Mouse (Mus musculus) large intestine, adult 2 months (tissue): ENCODE data around the gene Heca. TPM values are rescaled to one million over a fixed set of nuclear protein-coding genes. Genes with fewer than 3 reads are reported as not detected.
"Not testable (repeated sequence)": the region's sequence is repeated elsewhere in the genome, so short reads cannot be mapped to it uniquely, and the experiment has no call there.

Source experiments
- DNase-seq: peaks from one replicate; pipeline ENCODE4 v3.0.0-alpha.2; 2012; ENCODE audit warnings: low read depth, low spot score
- WGBS: fragments of 180-500 bp; shearing (Covaris S2); methylation state at CpG from one replicate; pipeline ENCODE4 v1.1.7; 2018; 5-methylcytosine and 5-hydroxymethylcytosine counted together
- polyA plus RNA-seq: library from polyadenylated mRNA; depleted of rRNA; stranded (reverse); fragments of >200 nt; gene quantifications from 2 replicates; pipeline ENCODE4 v1.2.3, GENCODE M21; 2012; rRNA removed

The Heca gene
- 5.6 and 9.8 TPM in 2 replicates for polyA plus RNA-seq

DNA sequence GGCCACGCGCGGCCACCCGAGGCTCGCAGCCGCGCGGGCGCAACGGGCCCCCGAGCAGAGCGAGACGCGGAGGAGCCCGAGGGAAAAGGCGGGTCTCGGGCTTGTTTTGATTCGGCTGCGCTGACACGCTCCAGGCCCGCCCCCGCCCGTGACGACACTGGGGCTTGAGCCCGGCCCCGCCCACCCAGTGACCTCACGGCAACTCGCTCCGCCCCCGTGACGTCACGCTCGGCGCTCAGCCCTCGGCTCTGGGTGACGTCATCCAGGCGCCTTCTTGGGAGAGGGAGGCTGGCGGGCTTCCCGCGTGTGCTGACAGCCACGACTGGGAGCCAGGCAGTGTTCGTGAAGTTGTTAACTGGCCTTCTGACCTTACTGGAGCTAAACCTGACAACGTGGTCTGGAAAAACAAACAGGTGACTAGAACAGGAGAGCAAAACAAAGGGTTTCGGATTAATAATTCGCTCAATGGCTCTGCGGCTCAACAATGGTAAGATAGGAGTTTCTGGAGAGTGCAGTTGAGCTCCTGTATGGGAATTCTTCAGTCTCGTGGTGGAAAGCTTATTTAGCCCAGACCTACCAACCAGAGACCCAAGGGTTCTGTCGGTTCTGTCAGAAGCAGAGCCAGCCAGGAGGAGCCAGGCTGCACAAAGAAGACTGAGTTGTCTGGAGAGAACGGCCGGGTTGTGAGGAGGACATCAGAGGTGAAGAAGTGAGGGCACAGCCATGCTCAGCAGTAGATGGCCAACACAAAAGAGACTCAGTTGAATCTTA lies at the start of gene Heca:
TSS of gene Heca (minus strand) at position 108 of the 771 bp plus-strand sequence.
- DNase-seq: peak; percentile 71
- WGBS: 1% methylated on average over 50 of the region's 50 CpGs

DNA sequence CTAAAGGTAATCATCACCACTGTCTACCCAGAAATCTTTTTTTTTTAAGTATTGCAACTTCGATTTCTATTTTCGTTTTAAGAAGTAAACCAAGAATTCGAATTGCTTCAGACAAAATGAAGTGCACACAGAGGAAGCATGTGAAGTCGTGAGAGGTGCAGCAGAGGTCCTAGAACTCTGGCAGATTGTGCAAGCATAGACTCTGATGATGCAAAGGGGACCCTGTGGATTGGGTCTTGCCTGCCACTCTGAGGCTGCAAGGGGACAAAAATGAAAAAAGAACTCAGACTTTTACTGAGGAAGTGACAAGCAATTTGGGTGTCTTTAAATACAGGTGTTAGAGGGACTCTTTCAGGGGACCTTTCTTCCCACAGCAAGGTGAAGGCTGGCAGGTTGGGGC lies 42.7 kb upstream of the Heca start:
- WGBS: 84% methylated on average over 4 of the region's 4 CpGs
- DNase-seq: no peak

DNA sequence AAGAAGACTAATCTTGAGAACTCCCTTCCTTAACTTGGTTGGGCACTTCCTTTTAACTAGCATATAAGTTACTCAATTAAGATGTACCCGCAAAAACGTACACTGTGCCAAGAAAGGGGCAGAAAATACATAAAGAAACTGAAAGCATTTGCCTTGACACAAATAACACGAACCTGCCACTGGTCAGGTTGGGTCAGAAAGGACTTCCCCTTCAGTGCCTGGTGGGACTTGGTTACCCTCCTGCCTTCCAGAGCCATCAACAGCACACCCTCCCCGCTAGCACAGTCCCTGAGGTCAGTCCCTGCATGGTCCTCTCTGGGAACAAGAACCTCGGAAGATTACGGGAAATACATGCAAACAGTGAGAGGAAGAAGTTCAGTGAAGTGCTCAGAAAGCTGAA lies 41.3 kb upstream of the Heca start:
- 35% methylated on average over 6 of the region's 6 CpGs for WGBS

DNA sequence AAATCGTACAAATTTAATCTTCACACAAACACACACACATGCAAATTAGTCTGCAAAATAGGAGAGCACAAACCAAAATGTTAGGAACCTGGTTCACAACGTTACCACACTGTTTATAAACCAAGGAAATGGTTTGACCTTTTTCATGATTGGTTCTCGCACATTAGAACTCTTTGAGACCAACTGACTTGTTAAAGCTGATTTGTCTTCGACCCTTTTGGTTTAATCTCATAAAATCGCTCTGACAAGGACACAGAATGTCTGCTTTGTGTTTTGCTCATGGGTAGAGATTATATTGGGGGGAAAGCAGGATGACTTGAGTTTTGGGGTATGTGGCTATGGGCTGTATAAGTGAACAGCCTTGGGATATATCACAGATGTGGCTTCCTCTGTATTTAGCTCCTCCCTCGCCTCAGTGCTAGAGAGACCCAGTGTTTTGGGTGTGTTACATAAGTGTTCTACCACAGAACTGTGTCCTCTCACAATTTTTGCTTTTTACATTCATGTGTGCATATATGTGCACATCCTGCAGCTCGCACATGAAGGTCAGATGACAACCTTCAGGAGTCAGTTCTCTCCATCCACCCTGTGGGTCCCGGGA lies 40.1 kb upstream of the Heca start:
- 80% methylated on average over 8 of the region's 8 CpGs for WGBS
- no peak for DNase-seq

More for the DNA sequence above, 41.3 kb upstream of the Heca start:
- no peak for DNase-seq

DNA sequence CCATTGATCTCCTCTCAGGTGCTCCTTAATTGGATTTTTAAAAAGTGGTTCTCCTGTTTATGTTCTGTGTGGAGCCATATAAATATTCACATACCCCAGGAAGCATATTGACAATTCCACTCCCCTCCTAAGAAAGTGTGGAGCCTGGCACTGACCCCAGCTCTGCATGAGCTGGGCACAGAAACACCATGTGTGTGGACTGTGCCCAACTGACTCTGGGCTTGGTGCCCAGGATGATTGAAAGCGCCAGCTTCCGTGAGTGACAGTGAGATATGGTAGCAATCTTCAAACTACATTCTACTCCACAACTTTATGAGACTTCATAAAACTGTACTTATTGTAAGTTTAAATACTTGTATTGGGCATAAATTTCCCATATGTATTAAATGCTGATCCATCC lies 35.4 kb upstream of the Heca start:
- 27% methylated on average over 2 of the region's 2 CpGs for WGBS
- peak; percentile 73 for DNase-seq

DNA sequence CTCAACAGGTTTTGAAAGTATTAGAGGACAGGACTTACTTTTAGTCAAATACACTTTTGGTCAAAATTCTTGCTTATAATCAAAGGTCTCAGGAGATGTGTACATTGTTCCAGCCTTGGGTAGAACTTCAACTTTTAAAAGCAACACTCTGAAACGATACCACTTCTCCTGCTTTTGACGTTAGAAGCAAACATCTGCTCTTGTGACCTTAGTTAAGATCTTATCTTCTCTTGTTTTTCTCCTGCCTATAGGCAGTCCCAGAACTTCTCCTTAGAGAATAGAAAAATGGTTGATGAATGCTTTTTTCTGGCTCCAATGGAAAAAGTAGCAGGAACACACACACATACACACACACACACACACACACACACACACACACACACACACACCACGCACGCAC lies 18.2 kb upstream of the Heca start:
- WGBS: 61% methylated on average over 4 of the region's 4 CpGs
- DNase-seq: no peak

DNA sequence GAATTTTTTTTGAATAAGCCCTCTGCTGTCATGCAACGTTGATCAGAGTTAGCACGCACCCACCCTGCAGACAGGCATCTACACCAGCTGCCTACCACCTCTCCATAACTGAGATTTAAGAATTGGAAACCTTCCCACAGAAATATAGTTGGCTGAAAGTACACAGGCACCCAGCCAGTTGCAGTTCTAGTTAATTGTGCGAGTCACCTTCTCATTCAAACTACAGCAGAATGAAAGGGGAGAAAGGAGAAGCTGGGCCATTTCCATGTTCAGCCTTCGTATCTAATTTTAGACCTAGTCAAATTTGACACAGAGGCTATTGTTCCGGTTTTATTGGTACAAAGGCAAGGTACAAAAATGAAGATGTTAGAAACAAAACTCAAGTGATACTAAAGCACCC lies 2.9 kb upstream of the Heca start:
- 46% methylated on average over 5 of the region's 5 CpGs for WGBS
- no peak for DNase-seq

DNA sequence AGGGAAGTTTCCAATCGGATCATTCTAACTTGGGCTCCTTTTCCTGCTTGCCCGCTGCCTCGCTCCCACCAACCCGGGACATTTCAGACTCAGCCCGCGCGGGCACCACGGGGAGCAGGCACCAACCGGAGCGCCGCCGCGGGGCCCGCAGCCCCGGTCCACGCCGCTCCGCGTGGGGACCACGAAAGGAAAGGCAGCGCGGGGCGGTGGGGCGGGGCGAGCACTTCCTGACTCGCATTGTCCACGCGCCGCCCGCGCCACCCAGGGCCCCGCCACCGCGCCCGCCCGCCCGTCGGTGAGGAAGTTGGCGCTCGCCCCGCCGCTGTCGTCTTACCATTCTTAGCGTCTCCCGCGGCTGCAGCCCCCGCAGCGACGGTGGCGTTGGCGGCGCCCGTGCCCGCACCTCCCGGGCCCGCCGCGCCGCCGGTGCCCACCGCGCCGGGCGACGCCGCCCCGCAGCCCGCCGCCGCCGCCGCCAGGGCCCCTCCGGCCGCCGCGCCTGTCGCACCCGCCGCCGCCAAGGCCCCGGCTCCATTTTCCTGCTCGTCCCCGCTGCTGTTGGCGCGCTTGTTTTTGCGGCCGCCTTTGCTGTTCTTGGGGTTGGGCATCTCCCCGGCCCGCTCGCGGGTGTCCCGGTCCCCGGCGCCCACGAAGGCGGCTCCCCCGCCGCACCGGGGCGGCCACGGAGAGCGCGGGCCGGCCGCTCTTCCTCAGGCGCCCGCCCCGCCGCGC lies 526 bp downstream of the Heca start:
- WGBS: under 1% methylated on average over 86 of the region's 110 CpGs
- no peak for DNase-seq

DNA sequence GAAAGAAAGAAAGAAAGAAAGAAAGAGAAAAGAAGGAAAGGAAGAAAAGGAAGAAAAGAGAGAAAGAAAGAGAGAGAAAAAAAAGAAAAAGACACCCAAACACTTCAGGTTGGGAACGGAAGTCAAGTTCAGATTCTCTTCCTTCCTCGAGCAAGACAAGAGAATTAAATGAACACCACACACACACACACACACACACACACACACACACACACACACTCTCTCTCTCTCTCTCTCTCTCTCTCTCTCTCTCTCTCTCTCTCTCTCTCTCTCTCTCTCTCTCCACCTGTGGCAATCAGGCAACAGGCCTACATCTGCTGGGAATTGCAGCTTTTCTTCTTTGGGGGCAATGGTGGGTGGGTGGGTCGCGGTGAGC lies 1.1 kb downstream of the Heca start:
- not testable (repeated sequence) for DNase-seq
- WGBS: 1% methylated on average over 4 of the region's 4 CpGs

DNA sequence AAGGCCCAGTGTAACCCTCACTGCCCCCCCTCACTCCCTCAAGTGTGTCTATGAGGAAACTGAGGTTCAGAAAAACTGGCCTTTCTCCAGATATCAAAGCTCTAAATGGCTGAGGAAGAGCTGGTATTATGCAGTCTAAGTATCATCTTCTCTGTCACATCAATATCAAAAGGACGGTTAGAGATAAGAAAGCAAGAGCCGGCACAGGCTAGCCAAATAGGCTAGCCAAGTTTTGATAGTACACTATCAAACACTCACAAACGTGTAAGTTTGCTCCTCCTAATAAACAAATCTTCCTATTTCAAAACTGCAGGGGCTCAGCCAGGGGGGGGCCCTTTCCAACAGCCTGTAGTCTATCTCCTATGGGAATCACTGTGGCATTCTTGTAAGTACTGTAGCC lies 1.8 kb downstream of the Heca start:
- DNase-seq: no peak
- WGBS: 17% methylated on average over 3 of the region's 3 CpGs

DNA sequence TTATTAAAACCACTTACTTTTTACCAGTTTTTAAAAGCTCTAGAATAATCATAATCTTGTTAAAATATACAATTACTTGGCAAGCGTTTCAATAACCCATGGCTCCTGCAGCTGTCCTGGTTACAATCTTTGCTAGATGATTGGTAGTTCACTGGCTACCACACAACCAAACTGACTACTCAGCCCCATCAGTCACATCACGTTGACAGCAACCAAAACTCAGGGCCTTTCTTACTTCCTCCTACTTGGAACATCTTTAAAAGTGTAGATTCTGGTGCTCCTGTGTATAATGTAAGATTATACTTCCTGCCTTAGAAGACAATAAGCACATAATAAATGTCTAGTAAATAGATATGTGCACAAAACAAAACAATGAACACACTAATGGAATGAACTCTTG lies 14.2 kb downstream of the Heca start:
- DNase-seq: no peak
- WGBS: 65% methylated on average over 2 of the region's 2 CpGs

DNA sequence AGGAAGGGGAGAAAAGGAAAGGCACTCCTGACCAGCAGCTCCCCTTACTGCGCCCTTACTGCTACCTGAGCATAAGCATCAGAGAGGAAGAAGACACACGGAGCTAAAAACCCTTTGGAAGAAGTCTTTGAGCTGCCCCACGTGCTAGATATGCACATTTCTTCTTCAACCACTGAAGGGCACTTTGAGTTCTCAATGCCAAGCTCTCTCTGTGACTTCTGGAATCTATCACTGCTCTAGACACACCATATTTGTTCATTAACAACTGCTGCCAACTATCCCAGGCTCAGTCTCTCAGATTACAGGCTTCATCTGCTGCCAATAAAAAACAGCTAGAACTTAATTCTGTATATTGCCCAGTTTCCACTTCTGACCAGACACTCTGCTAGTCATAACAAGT lies 15.7 kb downstream of the Heca start:
- no peak for DNase-seq
- 83% methylated on average over 3 of the region's 3 CpGs for WGBS

DNA sequence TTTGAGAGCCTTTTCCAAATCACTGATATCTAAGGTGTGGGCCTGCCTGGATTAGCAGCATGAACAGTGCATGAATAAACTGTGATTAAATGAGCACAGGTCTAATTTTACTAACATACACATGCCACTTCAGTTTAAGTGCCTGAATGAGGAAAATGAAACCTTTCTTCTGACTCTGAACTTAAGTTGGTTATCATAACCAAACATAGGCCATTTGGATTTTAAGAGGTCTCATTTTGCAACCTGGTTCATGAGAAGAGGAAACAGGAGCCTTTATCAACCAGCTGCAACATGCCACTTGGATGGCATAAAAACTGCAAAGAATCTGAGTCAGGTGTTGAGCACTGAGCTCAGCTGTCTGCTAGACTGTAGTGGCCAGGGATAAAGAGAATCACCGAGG lies 16.7 kb downstream of the Heca start:
- DNase-seq: no peak
- WGBS: 45% methylated on average over 1 of the region's 1 CpGs

DNA sequence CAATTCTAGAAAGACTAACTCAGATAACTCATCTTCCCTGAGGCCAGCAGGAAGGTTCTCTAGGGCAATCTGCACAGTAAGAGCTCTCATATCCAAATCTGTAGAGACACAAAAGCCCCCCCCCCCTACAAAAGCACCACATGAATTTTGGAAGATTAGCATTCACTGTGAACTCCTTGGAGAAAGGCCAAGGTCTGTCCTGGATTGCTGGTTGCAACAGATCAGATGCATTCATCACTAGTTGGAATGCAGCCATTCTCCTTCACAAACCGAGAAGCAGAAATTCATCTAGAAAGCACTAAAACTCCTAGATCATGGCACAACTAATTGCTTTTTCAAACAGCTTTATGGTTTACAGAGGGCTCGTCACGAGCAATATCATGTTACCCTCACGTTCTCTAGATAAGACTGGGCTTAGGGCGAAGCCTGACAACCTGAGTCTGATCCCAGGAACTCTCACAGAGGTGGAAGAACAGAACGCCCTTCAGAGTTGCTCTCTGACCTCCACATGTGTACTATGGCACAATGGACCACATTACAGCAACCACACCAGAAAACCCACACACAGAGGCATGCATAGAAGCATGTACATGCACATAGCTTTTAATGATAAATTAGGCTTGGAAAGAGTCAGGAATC lies 17.3 kb downstream of the Heca start:
- 23% methylated on average over 6 of the region's 6 CpGs for WGBS
- DNase-seq: no peak

DNA sequence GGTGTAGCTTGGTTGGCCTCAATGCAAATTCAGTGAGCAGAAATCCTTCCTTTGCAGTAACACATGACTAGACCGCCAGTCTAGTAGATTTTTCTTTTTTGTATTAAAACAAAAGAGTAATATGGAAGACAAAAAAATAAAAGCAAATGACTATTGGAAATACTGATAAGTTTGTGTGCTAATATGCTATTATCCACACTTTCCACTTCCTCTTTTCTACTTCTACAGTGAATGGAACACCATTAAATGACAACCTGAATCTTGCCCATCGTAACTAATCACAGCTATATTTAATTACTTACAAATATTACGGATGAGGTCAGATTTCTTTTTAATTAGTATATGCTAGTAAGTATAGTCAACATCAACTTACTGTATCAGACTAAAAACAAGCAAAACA lies 22.7 kb downstream of the Heca start:
- WGBS: 80% methylated on average over 3 of the region's 3 CpGs
- no peak for DNase-seq

DNA sequence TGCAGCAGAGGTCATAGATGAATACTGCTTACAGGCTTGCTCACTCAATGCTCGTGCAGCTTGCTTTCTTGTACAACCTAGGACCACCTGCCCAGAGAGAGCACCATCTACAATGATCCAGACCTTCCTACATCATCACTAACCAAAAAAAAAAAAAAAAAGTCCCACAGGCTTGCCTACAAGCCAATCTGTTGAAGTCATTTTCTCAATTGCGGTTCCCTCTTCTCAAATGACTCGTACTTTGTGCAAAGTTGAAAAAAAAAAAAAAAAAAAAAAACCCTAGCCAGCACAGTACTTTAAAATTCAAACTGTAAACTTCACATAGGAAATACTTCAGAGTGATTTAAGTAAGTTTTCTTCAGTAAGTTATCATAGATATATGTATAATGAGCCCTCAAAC lies 23.7 kb downstream of the Heca start:
- no peak for DNase-seq
- 56% methylated on average over 3 of the region's 3 CpGs for WGBS

DNA sequence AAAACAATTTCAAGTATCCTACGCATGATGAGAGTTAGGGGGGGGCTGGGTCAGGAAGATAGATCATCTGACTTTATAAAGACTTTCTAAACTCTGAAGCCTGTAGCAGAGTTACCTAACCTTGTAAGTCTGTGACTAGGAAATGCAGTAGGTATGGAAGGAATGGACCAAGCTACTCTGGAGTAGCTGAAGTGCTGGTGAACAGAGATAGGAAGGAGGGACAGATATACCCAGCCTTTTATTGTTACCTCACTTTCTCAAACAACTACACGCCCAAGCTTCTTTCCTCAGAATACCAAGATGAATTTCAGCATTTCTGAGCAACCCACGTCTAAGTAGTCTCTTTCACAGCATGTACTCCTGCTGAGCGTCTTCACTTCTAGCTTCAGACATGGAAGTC lies 26.5 kb downstream of the Heca start:
- WGBS: 79% methylated on average over 4 of the region's 4 CpGs
- DNase-seq: no peak

DNA sequence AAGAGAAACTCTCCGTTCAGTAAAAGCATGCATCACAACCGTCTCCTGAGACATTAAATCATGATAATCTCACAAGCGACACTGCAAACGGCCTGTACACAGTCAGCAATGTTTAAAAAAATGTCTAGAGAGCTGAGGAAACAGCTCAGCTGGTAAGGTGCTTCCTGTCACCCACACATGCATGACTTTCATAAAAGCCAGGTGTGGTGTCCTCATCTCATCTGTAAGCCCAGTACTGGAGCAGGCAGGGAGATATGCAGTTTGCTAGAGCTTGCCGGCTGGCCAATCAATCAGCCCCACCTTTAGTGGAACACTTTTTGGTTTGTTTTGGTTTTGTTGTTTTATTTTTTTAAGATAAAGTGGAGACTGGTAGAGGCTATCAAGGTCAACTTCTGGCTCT lies 27.9 kb downstream of the Heca start:
- DNase-seq: no peak
- 67% methylated on average over 5 of the region's 5 CpGs for WGBS

DNA sequence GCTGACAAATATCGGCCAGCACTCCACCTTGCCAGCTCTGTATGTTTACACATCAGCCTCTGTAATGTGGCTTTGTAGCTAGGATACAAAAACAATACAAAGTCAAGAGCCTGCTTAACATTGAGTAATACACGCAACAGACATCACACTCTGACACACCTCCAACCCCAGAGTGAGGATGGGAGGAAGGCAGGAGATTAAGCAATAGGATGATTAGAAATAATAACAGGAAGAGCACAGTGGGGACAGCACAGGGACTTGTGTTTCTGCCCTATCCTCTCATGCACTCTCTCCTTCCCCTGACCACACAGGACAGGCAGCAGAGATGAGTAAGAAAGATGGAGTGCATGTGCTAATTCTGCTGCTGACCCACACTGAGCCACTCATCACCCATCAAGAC lies 28.8 kb downstream of the Heca start:
- DNase-seq: no peak
- WGBS: 18% methylated on average over 2 of the region's 2 CpGs

DNA sequence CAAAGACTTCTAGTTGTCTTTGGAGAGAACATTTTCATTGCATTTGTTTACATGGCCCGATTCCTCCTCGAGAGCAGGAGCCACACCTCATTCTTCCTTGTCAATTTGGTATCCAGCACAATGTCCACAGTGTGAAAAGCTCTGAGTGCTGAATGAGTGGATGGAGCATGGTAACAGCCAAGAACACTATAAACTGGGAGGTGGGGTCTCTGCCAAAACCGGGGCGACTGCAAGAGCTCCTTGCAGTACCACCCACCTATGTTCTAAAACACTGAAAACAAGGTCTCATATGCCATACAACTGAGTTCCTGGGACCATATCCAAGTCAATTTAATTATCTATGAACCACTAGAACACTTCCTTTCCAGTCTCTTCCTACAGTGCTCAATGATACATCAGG lies 39.1 kb downstream of the Heca start:
- 47% methylated on average over 4 of the region's 4 CpGs for WGBS

More for the DNA sequence above, 39.1 kb downstream of the Heca start:
- no peak for DNase-seq
